14 mouse cellular contexts compared by ENCODE assay signal in genomic region chr12:86999283-86999820, GRCm38 (mm10). TPM values are rescaled to one million over a fixed set of nuclear protein-coding genes. Genes with fewer than 3 reads are reported as not detected.
DNase-seq lines count a peak whose midpoint lies in the region; TF ChIP-seq lines count a peak whose summit lies in the region.
"Had no signal": no experiment of that assay in that cellular context is flagged by ENCODE, and none has a peak within 500 bp of the region (broad histone marks: within the 10 kb centered on the region; RNA-seq: fewer than 3 reads in every experiment).

No protein-coding gene starts in this region.

- peaks cover 24% of the 10 kb centered on the region for H3K4me1 ChIP-seq in cerebellum, adult 2 months (ENCODE audit: control insufficient read depth, insufficient read depth, low read length)
- no peaks in the 10 kb centered on the region for H3K4me1 ChIP-seq in lung, adult 2 months (ENCODE audit: control insufficient read depth, insufficient read depth, low read length)

- no peak for TF ChIP-seq POLR2A in cerebellum, adult 2 months (IDR thresholded peaks at IDR 0.05; ENCODE audit: borderline replicate concordance, insufficient read depth, low read length)
- TF ChIP-seq POLR2A in lung, adult 2 months (IDR thresholded peaks at IDR 0.05; ENCODE audit: borderline replicate concordance, extremely low read depth, low read depth, low read length) = no peak
- no peak for TF ChIP-seq POLR2A in brain, embryonic 14.5 days (IDR thresholded peaks at IDR 0.05; ENCODE audit: borderline replicate concordance, extremely low read depth, insufficient read depth, insufficient read length, poor library complexity, severe bottlenecking)

- peak; percentile 49 to 74 for DNase-seq in cerebellum, adult 2 months
- DNase-seq in cerebellum, postnatal 4 days (ENCODE audit: low spot score in 2 of 2) = no peak
- no peak for DNase-seq in lung, adult 2 months
- DNase-seq in lung, postnatal 4 days = no peak
- DNase-seq in brain, embryonic 14.5 days (ENCODE audit: low read depth) = no peak
- peak; percentile 61 for DNase-seq in heart, postnatal 4 days
- no peak for DNase-seq in T-cell, adult 2 months (ENCODE audit: low spot score)
- no peak for DNase-seq in thymus, postnatal 36 days
- DNase-seq: adrenal gland, postnatal 36 days; B cell, adult 2 months; kidney, postnatal 14 days had no signal

- H3K4me3 ChIP-seq in cerebellum, adult 2 months (replicated peaks; ENCODE audit: insufficient read depth, low read depth, low read length) = no peak overlapping the region
- no peak overlapping the region for H3K4me3 ChIP-seq in lung, adult 2 months (replicated peaks; ENCODE audit: extremely low read depth, low read depth, low read length)
- H3K4me3 ChIP-seq: embryonic facial prominence, embryonic 13.5 days had no signal

- TF ChIP-seq CTCF in cerebellum, adult 2 months (IDR thresholded peaks at IDR 0.05; ENCODE audit: borderline replicate concordance, insufficient read depth, low read depth, low read length) = peak; percentile 50; the same call in 1 of the 2 replicates
- peak; percentile 20; the same call in 1 of the 2 replicates for TF ChIP-seq CTCF in lung, adult 2 months (IDR thresholded peaks at IDR 0.05; ENCODE audit: insufficient read depth, low read length)
- peak; percentile 37; the same call in 1 of the 2 replicates for TF ChIP-seq CTCF in brain, embryonic 14.5 days (IDR thresholded peaks at IDR 0.05; ENCODE audit: borderline replicate concordance, extremely low read depth, insufficient read depth, insufficient read length)

- H3K27me3 ChIP-seq in cerebellum, adult 2 months (ENCODE audit: control insufficient read depth, insufficient read depth, low read length) = no peaks in the 10 kb centered on the region
- H3K27me3 ChIP-seq: embryonic facial prominence, embryonic 13.5 days had no signal

- WGBS in cerebellum, adult 2 months = 26% methylated on average over 10 of the region's 10 CpGs
- 47% methylated on average over 10 of the region's 10 CpGs for WGBS in lung, adult 2 months

- H3K27ac ChIP-seq in cerebellum, adult 2 months (ENCODE audit: insufficient read depth, low read length) = no peak overlapping the region
- H3K27ac ChIP-seq: embryonic facial prominence, embryonic 13.5 days had no signal

RNA-seq across cellular contexts. Expression of gene Zdhhc22, which starts 9.1 kb away (rescaled TPM):
- polyA plus RNA-seq in cerebellum, adult 2 months (2012; rRNA removed) = 28.1 and 29.3 TPM in 2 replicates
- 0.03 TPM in 1 of 2 replicates, not detected in the other for polyA plus RNA-seq in lung, adult 2 months (2012; rRNA removed)
- polyA plus RNA-seq in brain, embryonic 14.5 days (2012; rRNA removed) = 10.0 and 15.5 TPM in 2 replicates
- not detected for total RNA-seq in heart, postnatal 4 days (2021)
- total RNA-seq: hematopoietic stem cell, adult 5-6 weeks had no signal

RNA-seq across cellular contexts. Expression of gene Tmem63c, which starts 21.8 kb away (rescaled TPM):
- polyA plus RNA-seq in cerebellum, adult 2 months (2012; rRNA removed) = 55.9 and 71.0 TPM in 2 replicates
- polyA plus RNA-seq in lung, adult 2 months (2012; rRNA removed) = 0.16 and 0.22 TPM in 2 replicates
- 18.1 and 19.6 TPM in 2 replicates for polyA plus RNA-seq in brain, embryonic 14.5 days (2012; rRNA removed)
- total RNA-seq in heart, postnatal 4 days (2021) = under 1 TPM; 0.18 to 0.50 TPM
- total RNA-seq: hematopoietic stem cell, adult 5-6 weeks had no signal
- polyA plus RNA-seq: limb, embryonic 11.5 days had no signal

RNA-seq across cellular contexts. Expression of gene Cipc, which starts 52.5 kb away (rescaled TPM):
- 122 and 127 TPM in 2 replicates for polyA plus RNA-seq in cerebellum, adult 2 months (2012; rRNA removed)
- 27.2 and 33.9 TPM in 2 replicates for polyA plus RNA-seq in lung, adult 2 months (2012; rRNA removed)
- polyA plus RNA-seq in brain, embryonic 14.5 days (2012; rRNA removed) = 67.3 and 70.7 TPM in 2 replicates
- 10 to 100 TPM; 34.1 to 39.3 TPM for total RNA-seq in heart, postnatal 4 days (2021)

Comparison
In these comparisons a context has a peak if more than half of its experiments do, and no peak if none do; other contexts are left out.
1. DNase-seq: peak in cerebellum, adult 2 months (2 of 2) and heart, postnatal 4 days (single experiment); none in cerebellum, postnatal 4 days (0 of 2), lung, adult 2 months (single experiment), lung, postnatal 4 days (0 of 2), brain, embryonic 14.5 days (single experiment), T-cell, adult 2 months (single experiment) and thymus, postnatal 36 days (0 of 2).
2. RNA of gene Zdhhc22, which starts 9.1 kb away (polyA plus RNA-seq): 28.1 to 29.3 TPM in cerebellum, adult 2 months and 10.0 to 15.5 TPM in brain, embryonic 14.5 days; 0.03 TPM in lung, adult 2 months; every median in the first group is over 10 times any median in the second.
3. RNA of gene Tmem63c, which starts 21.8 kb away (polyA plus RNA-seq): 55.9 to 71.0 TPM in cerebellum, adult 2 months and 18.1 to 19.6 TPM in brain, embryonic 14.5 days; 0.16 to 0.22 TPM in lung, adult 2 months; every median in the first group is over 10 times any median in the second.
4. Peak in every context shown above with its lines, with median percentiles within 50 percentile points of each other: CTCF ChIP-seq.